Mouse (Mus musculus): ENCODE data around the gene Myo1a.
A peak's percentile ranks its signal among the peaks of the same experiment; 100 is the strongest.

Gene Myo1a

DNA sequence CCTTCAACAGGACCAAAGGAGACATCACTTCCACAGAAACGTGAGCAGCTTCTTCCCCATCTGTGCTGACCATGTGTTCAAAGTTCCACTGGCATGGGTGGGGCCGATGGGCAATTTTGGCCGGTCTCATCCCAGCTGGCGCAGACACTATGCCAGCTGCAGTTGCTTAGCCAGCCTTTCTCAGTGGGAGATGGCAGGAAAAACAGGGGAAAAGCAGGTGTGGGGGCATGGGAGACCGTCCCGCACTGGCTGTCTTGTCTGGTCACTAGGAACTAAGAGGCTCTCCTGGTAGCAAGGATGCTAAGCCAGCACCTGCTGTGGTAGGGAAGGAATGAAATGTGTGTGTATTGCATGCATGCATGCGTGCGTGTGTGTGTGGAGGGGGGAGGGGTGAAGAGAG is 23.5 kb downstream of the Myo1a start:
- no peak for DNase-seq (ENCODE audit: low read depth, low spot score)

DNA sequence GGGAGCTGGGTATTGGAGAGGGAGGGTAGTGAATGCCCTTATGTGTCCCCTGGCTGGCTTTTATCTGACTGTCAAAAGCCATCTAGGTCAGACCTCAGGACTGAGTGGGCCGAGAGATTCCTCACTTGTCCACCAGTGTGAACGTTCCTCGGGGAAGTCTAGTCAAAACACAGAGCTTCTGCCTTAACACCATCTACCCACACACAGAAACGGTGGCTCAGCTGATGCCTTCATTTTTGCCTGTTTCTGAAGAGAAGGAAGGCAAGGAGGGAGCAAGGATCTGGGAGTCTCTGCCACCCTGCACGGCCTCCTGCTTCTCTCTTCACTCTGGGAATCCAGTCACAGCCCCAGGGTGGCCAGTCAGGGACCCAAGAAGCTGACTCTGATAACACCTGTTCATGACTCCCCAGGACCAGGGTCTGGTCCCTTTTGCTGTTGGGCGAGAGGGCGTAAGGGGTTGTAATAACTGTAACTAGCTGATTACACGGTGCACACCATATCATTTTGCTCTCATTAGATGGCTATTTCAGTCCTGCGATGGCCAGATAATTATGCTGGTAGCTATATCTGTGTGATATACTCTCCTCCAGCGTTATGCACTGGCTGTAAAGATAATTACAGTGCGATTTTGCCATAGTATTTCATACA is 25.4 kb downstream of the Myo1a start:
- no peak for DNase-seq (ENCODE audit: low read depth, low spot score)

DNA sequence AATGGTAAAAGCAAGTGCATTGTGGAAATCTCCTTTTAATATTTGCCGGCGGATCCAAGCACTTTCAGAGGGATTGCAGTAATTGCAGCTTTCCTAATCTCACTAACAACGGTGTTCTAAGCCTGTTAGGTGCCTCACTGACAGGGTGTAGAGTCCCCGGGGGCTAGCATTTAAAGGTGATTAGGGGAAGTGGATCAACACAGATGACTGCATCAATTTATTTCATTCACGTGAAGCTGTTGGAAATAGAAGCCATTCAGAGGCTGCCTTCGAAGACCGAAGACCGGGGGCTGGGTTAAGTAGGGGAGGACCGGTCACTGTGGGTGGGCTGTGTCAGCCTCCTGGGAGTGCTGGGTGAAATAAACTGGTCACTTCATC is 26.0 kb downstream of the Myo1a start:
- no peak for DNase-seq (ENCODE audit: low read depth, low spot score)

DNA sequence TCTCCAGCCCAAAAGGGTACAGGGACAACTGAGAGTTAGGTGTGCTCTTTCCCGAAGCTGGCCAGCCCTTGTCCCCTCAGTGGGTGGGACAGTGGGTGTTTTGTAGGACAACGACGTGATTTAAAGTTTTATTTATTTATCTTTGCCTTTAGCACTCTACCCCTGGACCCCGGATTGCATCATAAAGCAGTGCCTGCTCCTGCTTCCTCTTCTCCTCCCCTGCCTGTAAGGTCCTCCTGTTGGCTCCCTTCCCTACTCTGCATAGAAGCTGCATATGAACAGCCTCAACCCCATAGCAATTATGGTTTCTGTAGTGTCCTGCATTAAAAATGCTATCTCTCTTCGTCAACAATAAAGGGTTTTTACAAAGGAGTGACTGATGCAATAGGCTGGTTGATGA is 26.4 kb downstream of the Myo1a start:
- no peak for DNase-seq (ENCODE audit: low read depth, low spot score)

DNA sequence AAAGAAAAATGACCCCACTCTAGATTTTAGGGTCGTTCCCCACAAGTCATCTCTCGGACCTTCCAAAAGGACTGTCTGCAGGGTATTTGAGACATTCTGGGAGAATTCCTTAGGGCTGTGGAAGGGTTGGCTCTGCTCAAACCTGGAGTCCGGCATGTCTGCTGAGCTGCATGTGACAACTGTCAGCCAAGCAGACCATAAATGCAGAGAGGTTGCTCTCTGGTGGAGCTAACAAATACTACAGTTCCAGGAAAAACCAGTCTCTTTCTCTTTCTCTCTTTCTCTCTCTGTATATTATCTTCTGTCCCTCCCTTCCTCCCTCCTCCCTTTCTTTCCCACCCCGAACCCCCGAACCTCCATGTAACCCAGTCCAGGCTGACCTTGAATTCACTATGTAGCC is 29.5 kb downstream of the Myo1a start:
- peak; percentile 72 for DNase-seq (ENCODE audit: low read depth, low spot score)

DNA sequence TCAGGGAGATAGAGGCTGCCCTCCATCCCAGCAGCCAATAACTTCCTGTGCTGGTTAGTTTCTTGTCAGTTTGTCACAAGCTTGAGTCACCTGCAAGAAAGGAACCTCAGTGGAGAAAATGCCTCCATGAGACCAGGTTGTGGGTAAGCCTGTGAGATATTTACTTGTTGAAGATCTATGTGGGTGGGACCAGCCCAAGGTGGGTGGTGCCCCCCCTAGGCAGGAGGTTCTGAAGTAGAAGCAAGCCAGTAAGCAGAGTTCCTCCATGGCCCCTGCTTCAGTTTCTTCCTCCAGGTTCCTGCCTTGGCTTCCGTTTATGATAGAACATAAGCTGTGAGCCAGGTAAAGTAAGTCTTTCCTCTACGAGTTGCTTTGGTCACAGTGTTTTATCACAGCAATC is 31.3 kb downstream of the Myo1a start:
- DNase-seq (ENCODE audit: low read depth, low spot score) = no peak

DNA sequence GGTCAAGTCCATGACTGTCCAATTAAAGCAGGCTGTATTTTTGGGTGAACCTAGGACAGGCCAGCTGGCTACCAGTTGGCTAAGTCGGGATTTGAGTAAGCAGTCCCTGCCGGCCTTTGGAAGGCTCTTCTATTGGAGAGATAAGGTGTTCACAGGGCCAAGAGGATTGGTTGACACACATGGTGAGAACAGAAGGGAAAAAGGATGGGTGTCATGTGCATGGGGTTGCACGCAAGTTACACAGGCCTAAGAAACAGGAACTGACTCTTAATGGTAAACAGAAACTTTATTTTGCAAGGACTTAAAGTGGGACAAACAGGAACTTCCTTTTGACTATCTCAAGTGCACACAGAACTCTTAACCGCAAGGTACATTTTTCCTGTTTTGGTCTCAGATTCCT is 31.9 kb downstream of the Myo1a start:
- DNase-seq (ENCODE audit: low read depth, low spot score) = no peak

DNA sequence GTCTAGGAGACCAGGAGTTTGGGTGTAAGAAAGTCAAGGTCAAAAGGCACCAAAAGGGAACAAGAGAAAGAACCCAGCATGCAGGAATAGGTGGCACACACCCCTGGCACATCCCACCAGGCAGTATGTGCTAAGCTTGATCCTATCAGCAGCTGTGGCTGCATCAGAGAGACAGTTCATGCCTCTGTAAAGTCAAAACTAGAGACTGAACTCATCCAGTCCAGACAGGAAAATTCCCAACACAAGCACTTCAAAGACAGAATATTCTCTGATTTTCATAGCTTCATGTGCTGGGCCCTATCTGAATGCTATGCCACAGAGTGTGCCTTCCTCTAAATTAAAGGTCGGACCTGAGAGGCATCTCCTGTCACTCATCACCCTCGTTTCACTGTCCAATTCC is 32.6 kb downstream of the Myo1a start:
- no peak for DNase-seq (ENCODE audit: low read depth, low spot score)

DNA sequence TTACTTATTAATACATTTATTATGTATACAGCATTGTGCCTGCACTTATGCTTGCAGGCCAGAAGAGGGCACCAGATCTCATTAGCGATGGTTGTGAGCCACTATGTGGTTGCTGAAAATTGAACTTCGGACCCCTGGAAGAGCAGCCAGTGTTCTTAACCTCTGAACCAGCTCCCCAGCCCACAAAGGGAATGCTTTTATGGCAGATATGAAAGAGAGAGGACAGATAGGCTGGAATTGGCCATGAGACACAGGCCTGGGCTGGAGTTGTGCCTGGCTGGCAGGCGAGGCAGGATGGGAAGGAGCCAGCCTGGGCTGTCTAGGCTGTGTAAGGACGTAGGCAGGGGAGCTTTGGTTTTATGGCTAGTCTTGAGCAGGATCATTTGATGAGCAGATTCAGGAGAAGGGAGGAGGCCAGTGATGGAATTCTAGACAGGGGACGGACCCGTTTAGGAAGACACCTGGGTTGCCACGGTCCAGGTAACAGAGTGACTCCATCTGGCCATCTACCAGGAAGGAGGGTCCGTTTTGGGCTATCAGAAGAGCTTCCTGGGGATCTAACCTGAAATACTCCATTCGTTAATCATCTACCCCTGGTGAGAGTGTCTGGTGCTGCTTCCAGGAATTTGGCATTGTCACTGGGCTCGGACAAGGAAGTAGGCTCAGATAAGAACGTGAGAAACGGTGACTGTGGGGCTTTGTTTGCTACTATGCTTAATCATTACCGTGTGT is 33.3 kb downstream of the Myo1a start:
- DNase-seq (ENCODE audit: low read depth, low spot score) = peak; percentile 68

DNA sequence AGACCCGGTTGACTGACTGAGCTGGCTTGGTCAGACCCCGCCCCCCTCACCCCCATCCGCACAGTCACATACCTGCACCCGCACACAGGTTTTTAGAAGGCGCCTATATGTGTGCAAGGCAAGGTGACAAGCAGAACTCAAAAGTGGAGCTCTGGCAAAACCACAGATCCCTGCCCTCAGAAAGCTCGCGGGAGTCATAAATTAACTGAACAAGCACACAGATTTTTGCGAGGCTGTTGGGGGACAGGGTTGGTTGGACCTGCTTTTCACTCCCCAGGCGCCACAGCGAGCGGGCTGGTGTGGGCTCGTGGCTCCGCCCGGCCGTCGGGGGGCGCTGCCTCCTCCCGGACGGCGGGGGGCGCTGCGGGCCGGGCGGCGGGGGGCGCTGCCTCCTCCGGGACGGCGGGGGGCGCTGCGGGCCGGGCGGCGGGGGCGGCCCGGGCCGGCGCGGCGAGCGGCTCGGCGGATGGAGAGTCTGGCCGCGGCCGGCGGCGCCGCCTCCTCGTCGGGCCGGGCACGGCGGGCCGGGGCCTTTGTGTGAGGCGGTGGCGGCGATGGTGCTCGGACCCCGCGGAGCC is 34.2 kb downstream of the Myo1a start, which contains the start of gene Zbtb39:
TSS of gene Zbtb39 (plus strand) at position 456 of the 578 bp plus-strand sequence.
- DNase-seq (ENCODE audit: low read depth, low spot score) = peak; percentile 89

DNA sequence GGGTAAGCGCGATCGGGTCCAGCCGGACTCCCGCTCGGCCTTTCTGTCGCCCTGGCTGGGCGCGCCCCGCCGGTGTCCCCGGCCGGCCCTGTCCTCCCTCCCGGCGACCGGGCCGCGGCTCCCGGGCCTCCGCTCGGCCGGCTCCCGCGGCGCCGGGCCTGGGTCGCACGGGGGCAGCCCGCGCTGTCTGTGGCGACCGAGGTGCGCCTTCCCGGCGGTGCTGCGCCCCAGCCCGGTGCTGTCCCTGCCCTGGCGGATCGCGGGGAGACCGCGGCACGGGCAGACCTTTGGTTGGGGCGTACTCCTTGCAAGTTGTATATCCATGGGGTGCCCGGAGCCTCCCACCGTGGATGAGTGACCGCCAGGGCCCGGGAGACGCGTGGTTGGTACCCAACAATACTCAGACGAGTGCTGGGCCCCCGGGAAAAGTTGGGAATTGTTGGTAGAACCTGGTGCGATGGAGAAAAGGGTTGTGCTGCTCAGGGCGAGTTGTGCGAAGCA is 34.7 kb downstream of the Myo1a start:
- DNase-seq (ENCODE audit: low read depth, low spot score) = peak; percentile 55

DNA sequence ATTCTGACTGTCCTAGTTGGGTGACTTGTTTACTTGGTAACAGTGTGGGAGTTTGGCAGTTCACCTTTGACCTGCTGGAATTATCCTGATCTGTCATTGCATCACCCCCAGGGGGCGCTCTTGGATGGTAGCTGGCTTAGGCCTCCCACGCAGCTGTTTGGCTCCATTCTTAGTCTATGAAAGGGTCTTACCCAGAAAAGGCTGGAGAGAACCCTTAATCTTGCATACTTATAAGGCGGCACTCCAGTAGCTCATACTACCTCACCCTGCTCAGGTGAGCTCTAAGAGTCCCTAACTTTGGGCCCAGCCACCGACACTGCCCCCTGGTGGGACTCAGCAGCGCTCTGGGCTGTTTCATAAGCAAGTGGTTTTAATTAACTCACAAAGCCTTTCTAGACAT is 39.7 kb downstream of the Myo1a start:
- peak; percentile 81 for DNase-seq (ENCODE audit: low read depth, low spot score)

DNA sequence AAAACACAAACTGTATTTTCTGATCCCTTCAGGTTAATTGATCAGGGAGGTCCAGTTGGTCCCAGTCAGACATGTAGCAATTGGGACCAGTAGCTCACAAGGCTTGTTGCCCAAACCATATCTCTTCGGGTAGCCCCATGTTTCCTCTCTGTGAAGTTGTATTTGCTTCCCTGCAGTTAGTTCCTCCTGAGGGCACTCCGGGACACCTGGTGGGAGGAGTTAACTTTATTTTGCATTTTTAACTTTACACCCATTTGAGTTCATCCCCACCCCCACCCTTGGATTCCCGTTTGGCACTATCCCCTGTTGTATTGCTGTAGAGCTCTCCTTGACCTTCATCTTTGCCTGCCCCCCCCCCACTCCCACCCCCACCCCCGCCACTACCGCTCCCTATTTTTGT is 40.9 kb downstream of the Myo1a start:
- DNase-seq (ENCODE audit: low read depth, low spot score) = peak; percentile 78

DNA sequence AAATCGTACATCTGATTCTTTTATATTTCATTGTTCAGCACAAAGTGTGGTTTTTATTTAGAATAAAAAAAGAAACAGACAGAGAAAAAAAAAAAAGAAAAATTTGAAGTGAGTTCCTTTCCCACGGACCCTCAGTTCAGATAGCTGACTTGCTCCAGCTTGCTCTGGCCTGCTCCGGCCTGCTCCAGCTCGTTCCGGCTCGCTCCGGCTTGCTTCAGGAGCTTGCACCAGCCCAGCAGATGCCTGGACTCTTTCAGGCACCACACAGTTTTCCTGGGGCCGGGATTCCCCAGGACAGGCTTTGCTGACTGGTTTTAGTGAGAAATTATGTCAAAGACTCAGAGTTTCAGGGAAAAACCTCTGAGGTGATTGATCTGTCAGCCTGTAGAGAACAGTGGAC is 42.3 kb downstream of the Myo1a start:
- DNase-seq (ENCODE audit: low read depth, low spot score) = peak; percentile 87

DNA sequence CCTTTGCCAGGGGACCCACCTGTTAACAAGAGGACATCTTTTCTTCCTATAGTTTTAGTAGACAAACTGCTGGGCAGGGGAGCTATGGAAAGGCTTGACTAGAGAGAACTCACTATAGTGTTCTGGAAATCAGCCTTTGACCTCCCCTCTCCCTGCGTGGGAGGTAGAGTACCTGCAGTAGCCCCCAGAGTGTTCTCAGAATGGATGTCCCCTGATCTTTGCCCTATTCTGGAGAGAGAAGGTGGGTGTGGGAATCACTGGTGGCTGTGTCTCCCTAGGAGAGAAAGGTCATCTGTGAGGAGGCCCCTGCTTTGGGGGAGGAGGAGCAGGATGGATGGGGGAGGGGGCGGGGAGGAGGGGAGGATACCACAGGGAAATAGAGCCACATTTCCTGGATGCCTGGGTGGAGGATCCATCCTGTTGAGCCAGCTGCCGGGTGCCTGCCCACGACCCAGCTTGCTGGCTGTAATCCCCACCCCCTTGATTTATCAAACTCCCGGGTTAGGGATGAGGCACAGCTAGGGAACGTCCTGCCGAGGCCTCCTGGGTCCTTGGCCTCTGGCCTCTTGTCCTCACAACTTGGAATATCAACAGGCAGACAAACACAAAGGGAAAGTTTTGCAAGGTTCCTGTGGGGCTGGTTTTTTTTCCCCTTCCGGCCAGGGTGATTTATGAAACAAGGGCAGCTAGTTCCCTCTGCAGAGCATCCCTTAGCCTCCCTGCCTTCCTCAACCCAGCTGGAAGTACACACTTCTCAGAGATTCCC is 44.1 kb downstream of the Myo1a start:
- peak; percentile 72 for DNase-seq (ENCODE audit: low read depth, low spot score)

DNA sequence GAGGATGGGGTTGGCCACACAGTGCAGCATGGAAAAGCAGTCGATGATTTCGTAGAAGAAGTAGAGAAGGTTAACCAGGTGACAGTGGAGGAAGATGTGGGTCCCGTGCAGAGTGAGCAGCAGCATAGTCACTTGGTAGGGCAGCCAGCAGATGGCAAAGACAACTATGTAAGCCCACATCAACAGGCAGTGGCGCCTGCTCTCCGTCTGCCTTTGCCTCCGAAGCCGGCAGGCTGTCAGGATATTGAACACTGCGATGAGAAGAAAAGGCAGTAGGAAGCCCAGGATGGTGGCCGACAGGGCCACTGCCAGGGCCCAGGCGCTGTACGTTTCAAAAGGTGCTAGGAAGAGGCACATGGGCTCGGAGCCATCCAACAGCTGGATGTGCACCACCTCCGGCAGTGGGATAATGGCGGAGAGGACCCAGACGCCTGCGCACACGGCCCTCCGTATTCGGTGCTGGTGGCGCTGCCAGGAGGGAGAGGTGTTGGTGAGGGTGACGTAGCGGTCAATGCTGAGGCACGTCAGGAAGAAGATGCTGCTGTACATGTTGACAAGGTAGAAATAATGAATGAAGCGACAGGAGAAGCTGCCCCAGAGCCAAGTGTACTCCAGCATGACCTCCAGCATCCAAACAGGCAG is 45.3 kb downstream of the Myo1a start:
- DNase-seq (ENCODE audit: low read depth, low spot score) = peak; percentile 68

DNA sequence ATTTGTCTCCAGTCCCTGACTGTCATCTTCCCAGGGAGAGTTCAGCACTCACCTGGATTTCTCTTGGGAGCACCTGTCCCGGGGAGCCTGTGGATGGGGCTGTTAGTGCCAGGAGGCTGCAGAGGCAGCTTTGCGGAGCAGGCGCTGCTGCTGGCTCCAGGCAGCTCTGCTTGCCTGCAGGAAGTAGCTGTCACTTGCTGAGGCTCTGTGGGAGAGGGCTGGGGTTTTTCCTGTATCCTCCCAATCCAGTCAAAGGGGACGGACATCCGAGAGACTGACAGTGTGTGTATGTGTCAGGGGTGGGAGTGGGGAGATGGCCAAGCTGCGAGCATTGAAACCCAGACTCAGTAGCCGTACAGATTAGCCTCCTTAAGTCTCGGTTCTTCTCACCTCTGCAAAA is 46.6 kb downstream of the Myo1a start, which contains the start of gene Gpr182:
TSS of gene Gpr182 (minus strand) at position 185 of the 400 bp plus-strand sequence.
- peak; percentile 35 for DNase-seq (ENCODE audit: low read depth, low spot score)

DNA sequence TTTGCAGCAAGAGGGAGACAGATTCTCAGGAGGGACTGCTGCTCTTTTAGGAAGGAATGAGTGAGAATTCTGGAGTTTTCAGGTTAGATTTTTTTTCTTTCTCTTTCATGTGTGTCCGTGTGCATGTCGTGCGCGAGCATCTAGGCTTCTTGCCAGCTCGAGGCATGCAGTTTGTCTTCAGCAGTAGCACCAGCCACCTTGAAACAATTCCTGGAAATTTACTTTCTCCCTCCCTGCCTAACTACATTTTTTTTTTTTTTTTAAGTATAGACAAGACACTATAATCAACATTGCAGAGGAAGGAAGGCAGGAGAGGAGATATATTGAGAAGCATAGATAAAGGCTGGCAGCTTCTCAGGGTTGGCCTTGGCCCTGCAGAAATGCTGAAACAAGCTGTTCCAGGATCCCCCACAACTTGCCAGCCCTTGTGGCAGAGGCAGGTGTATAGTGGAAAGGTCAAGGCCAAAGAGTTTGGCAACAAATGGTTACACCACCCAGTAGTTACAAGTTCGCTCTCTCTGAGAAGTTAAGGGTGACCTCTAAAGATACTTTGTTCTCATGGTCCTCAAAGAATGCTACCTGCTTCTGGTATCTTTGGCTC is 49.7 kb downstream of the Myo1a start:
- no peak for DNase-seq (ENCODE audit: low read depth, low spot score)

DNA sequence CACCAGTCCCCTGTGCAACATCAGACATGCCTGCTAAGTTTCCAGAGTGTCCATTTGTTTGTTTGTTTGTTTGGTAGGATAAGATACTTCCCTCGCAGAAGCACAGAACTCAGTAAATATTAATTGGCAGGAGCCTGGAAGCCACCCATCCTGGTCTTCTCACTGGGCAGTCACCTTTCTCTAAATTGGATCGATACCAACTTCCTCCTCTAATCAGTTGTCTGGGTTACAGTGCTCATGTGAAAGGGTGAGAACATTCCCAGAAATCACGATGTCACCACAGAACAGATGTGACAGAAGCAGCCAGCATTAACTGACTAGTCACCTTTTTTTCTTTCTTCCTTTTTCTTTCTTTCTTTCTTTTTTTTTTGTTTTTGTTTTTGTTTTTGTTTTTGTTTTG is 50.3 kb downstream of the Myo1a start:
- no peak for DNase-seq (ENCODE audit: low read depth, low spot score)

DNA sequence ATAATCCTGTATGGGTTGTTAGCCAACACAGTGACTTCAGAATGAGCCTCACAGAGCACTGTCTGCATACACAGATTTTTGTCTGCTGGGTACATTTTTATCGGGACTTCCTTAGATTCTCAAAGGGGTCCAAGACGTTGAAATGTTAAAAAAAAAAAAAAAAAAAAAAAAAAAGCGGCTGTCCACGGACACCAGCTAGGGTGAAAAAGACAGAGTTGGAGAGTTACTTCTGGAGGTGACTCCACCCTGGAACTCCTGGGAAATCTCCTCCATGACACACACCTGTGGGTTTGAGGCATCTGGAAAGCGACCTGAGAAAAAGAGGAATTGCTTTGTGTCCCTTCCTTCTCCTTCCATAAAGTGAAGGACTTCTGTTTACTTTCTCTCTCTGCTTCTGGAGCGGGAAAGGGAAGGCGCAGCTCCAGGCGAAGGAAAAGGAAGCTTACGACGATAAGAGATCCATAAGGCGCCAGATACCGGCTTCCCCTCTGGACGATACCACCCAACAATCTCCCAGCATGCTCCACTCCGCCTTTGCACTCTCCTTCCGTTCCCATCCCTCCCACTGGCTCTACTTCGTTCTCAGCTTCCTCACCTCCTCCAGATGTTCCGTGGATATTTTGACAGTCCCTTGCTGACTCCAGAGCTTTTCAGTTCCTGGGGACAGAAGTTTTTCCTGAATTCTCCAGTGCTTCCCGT is 50.9 kb downstream of the Myo1a start:
- peak; percentile 12 for DNase-seq (ENCODE audit: low read depth, low spot score)
